Mouse (Mus musculus): Measurements from ENCODE around the gene Izumo1r. TPM values are rescaled to one million over a fixed set of nuclear protein-coding genes. Genes with fewer than 3 reads are reported as not detected.
"Not testable (repeated sequence)": the region's sequence is repeated elsewhere in the genome, so short reads cannot be mapped to it uniquely, and the experiment has no call there.

Izumo1r gene
- polyA plus RNA-seq, 1 experiment from 2014 or later, result not detected

GRCm38 (mm10) chr9:14884641-14885040 lies 19.1 kb downstream of the Izumo1r start:
- Histone ChIP-seq H3K27me3 (ENCODE audit: control insufficient read depth, insufficient read depth, low read depth, low read length) (no peaks in the 10 kb centered on the region), H3K9ac (ENCODE audit: low read depth, low read length) (no peak overlapping the region), H3K4me1 (ENCODE audit: control insufficient read depth, insufficient read depth, low read length) (no peaks in the 10 kb centered on the region), H3K27ac (ENCODE audit: low read length) (no peak overlapping the region), H3K9me3 (replicated peaks; ENCODE audit: control insufficient read depth, low read length, poor library complexity, severe bottlenecking) (no peaks in the 10 kb centered on the region), H3K4me3 (ENCODE audit: low read depth, low read length) (no peak overlapping the region), H3K4me2 (ENCODE audit: low read length) (no peak overlapping the region), H3K36me3 (ENCODE audit: control insufficient read depth, insufficient read depth, low read length) (no peaks in the 10 kb centered on the region)
- WGBS, result 86% methylated on average over 4 of the region's 4 CpGs
- no peak for ATAC-seq

- H3K36me3 ChIP-seq (ENCODE audit: control insufficient read depth, insufficient read depth, low read length); H3K27ac ChIP-seq (ENCODE audit: low read length); H3K4me3 ChIP-seq (ENCODE audit: low read depth, low read length); H3K9ac ChIP-seq (ENCODE audit: low read depth, low read length); H3K4me2 ChIP-seq (ENCODE audit: low read length); ATAC-seq; H3K9me3 ChIP-seq (replicated peaks; ENCODE audit: control insufficient read depth, low read length, poor library complexity, severe bottlenecking); H3K27me3 ChIP-seq (ENCODE audit: control insufficient read depth, insufficient read depth, low read depth, low read length); H3K4me1 ChIP-seq (ENCODE audit: control insufficient read depth, insufficient read depth, low read length): not testable (repeated sequence)
- 25% methylated on average over 8 of the region's 8 CpGs for WGBS
These were observed 27.2 kb downstream of the Izumo1r start for GRCm38 (mm10) chr9:14876566-14876965.

GRCm38 (mm10) chr9:14875743-14876507 lies 27.8 kb downstream of the Izumo1r start:
- H3K4me1 ChIP-seq (ENCODE audit: control insufficient read depth, insufficient read depth, low read length), result peaks cover 6% of the 10 kb centered on the region; the same call in 1 of the 2 replicates
- no peak overlapping the region for H3K27ac ChIP-seq (ENCODE audit: low read length)
- H3K9ac ChIP-seq (ENCODE audit: low read depth, low read length), result no peak overlapping the region
- no peaks in the 10 kb centered on the region for H3K27me3 ChIP-seq (ENCODE audit: control insufficient read depth, insufficient read depth, low read depth, low read length)
- no peaks in the 10 kb centered on the region for H3K36me3 ChIP-seq (ENCODE audit: control insufficient read depth, insufficient read depth, low read length)
- no peaks in the 10 kb centered on the region for H3K9me3 ChIP-seq (replicated peaks; ENCODE audit: control insufficient read depth, low read length, poor library complexity, severe bottlenecking)
- no peak for ATAC-seq
- H3K4me2 ChIP-seq (ENCODE audit: low read length), result no peak overlapping the region
- WGBS, result 71% methylated on average over 5 of the region's 5 CpGs
- H3K4me3 ChIP-seq (ENCODE audit: low read depth, low read length), result no peak overlapping the region

- Histone ChIP-seq H3K9ac (ENCODE audit: low read depth, low read length) (no peak overlapping the region), H3K27me3 (ENCODE audit: control insufficient read depth, insufficient read depth, low read depth, low read length) (no peaks in the 10 kb centered on the region), H3K27ac (ENCODE audit: low read length) (no peak overlapping the region), H3K36me3 (ENCODE audit: control insufficient read depth, insufficient read depth, low read length) (no peaks in the 10 kb centered on the region), H3K4me1 (ENCODE audit: control insufficient read depth, insufficient read depth, low read length) (peaks cover 6% of the 10 kb centered on the region; the same call in 1 of the 2 replicates), H3K9me3 (replicated peaks; ENCODE audit: control insufficient read depth, low read length, poor library complexity, severe bottlenecking) (no peaks in the 10 kb centered on the region), H3K4me2 (ENCODE audit: low read length) (peak overlapping the region; percentile 4; the same call in 1 of the 2 replicates), H3K4me3 (ENCODE audit: low read depth, low read length) (no peak overlapping the region)
- WGBS, result 20% methylated on average over 16 of the region's 17 CpGs
- ATAC-seq, result peak; percentile 88
These were observed 31.4 kb downstream of the Izumo1r start for GRCm38 (mm10) chr9:14872181-14872930.

- Histone ChIP-seq H3K27ac (ENCODE audit: low read length) (no peak overlapping the region), H3K36me3 (ENCODE audit: control insufficient read depth, insufficient read depth, low read length) (no peaks in the 10 kb centered on the region), H3K27me3 (ENCODE audit: control insufficient read depth, insufficient read depth, low read depth, low read length) (no peaks in the 10 kb centered on the region), H3K4me3 (ENCODE audit: low read depth, low read length) (no peak overlapping the region), H3K9ac (ENCODE audit: low read depth, low read length) (no peak overlapping the region), H3K4me2 (ENCODE audit: low read length) (no peak overlapping the region), H3K4me1 (ENCODE audit: control insufficient read depth, insufficient read depth, low read length) (peaks cover 6% of the 10 kb centered on the region; the same call in 1 of the 2 replicates), H3K9me3 (replicated peaks; ENCODE audit: control insufficient read depth, low read length, poor library complexity, severe bottlenecking) (no peaks in the 10 kb centered on the region)
- 0 out of 2 replicates have a peak, but pooled peaks have one; percentile 1 for ATAC-seq
- 54% methylated on average over 3 of the region's 3 CpGs for WGBS
These were observed 32.2 kb downstream of the Izumo1r start for GRCm38 (mm10) chr9:14871536-14871935.

- no peak overlapping the region for H3K4me2 ChIP-seq (ENCODE audit: low read length)
- H3K27me3 ChIP-seq (ENCODE audit: control insufficient read depth, insufficient read depth, low read depth, low read length), result 0 out of 2 replicates have a peak, but pooled peaks cover 2% of the 10 kb centered on the region
- H3K27ac ChIP-seq (ENCODE audit: low read length), result no peak overlapping the region
- H3K9me3 ChIP-seq (replicated peaks; ENCODE audit: control insufficient read depth, low read length, poor library complexity, severe bottlenecking), result no peaks in the 10 kb centered on the region
- no peaks in the 10 kb centered on the region for H3K36me3 ChIP-seq (ENCODE audit: control insufficient read depth, insufficient read depth, low read length)
- no peak for ATAC-seq
- no peak overlapping the region for H3K9ac ChIP-seq (ENCODE audit: low read depth, low read length)
- peaks cover 6% of the 10 kb centered on the region; the same call in 1 of the 2 replicates for H3K4me1 ChIP-seq (ENCODE audit: control insufficient read depth, insufficient read depth, low read length)
- no peak overlapping the region for H3K4me3 ChIP-seq (ENCODE audit: low read depth, low read length)
- WGBS, result 87% methylated on average over 10 of the region's 10 CpGs
These were observed 32.9 kb downstream of the Izumo1r start for GRCm38 (mm10) chr9:14870802-14871201.

- ATAC-seq, result no peak
- Histone ChIP-seq H3K9me3 (replicated peaks; ENCODE audit: control insufficient read depth, low read length, poor library complexity, severe bottlenecking) (no peaks in the 10 kb centered on the region), H3K4me3 (ENCODE audit: low read depth, low read length) (no peak overlapping the region), H3K36me3 (ENCODE audit: control insufficient read depth, insufficient read depth, low read length) (no peaks in the 10 kb centered on the region), H3K4me1 (ENCODE audit: control insufficient read depth, insufficient read depth, low read length) (peaks cover 6% of the 10 kb centered on the region; the same call in 1 of the 2 replicates), H3K9ac (ENCODE audit: low read depth, low read length) (no peak overlapping the region), H3K4me2 (ENCODE audit: low read length) (no peak overlapping the region), H3K27me3 (ENCODE audit: control insufficient read depth, insufficient read depth, low read depth, low read length) (0 out of 2 replicates have a peak, but pooled peaks cover 2% of the 10 kb centered on the region), H3K27ac (ENCODE audit: low read length) (no peak overlapping the region)
- whole genome bisulfite sequencing, result 87% methylated on average over 2 of the region's 2 CpGs
These were observed 33.4 kb downstream of the Izumo1r start for GRCm38 (mm10) chr9:14870377-14870776.

GRCm38 (mm10) chr9:14868326-14868725 lies 35.4 kb downstream of the Izumo1r start:
- H3K36me3 ChIP-seq (ENCODE audit: control insufficient read depth, insufficient read depth, low read length), result no peaks in the 10 kb centered on the region
- no peak overlapping the region for H3K4me3 ChIP-seq (ENCODE audit: low read depth, low read length)
- ATAC-seq, result no peak
- peaks cover 6% of the 10 kb centered on the region; the same call in 1 of the 2 replicates for H3K4me1 ChIP-seq (ENCODE audit: control insufficient read depth, insufficient read depth, low read length)
- 0 out of 2 replicates have a peak, but pooled peaks cover 2% of the 10 kb centered on the region for H3K27me3 ChIP-seq (ENCODE audit: control insufficient read depth, insufficient read depth, low read depth, low read length)
- WGBS, result 94% methylated on average over 8 of the region's 8 CpGs
- no peak overlapping the region for H3K9ac ChIP-seq (ENCODE audit: low read depth, low read length)
- no peak overlapping the region for H3K27ac ChIP-seq (ENCODE audit: low read length)
- no peaks in the 10 kb centered on the region for H3K9me3 ChIP-seq (replicated peaks; ENCODE audit: control insufficient read depth, low read length, poor library complexity, severe bottlenecking)
- no peak overlapping the region for H3K4me2 ChIP-seq (ENCODE audit: low read length)

GRCm38 (mm10) chr9:14866957-14867356 lies 36.8 kb downstream of the Izumo1r start:
- ATAC-seq, result peak; percentile 54
- H3K27ac ChIP-seq (ENCODE audit: low read length), result no peak overlapping the region
- no peak overlapping the region for H3K4me3 ChIP-seq (ENCODE audit: low read depth, low read length)
- H3K4me1 ChIP-seq (ENCODE audit: control insufficient read depth, insufficient read depth, low read length), result no peaks in the 10 kb centered on the region
- H3K9me3 ChIP-seq (replicated peaks; ENCODE audit: control insufficient read depth, low read length, poor library complexity, severe bottlenecking), result no peaks in the 10 kb centered on the region
- H3K36me3 ChIP-seq (ENCODE audit: control insufficient read depth, insufficient read depth, low read length), result no peaks in the 10 kb centered on the region
- H3K4me2 ChIP-seq (ENCODE audit: low read length), result no peak overlapping the region
- WGBS, result 42% methylated on average over 7 of the region's 7 CpGs
- peaks cover 3% of the 10 kb centered on the region; the same call in 1 of the 2 replicates for H3K27me3 ChIP-seq (ENCODE audit: control insufficient read depth, insufficient read depth, low read depth, low read length)
- no peak overlapping the region for H3K9ac ChIP-seq (ENCODE audit: low read depth, low read length)
